Mouse (Mus musculus) C2C12 (cell line): ENCODE data around the gene Grid1.

Source experiments
- CTCF ChIP-seq: IDR thresholded peaks from one replicate; pipeline ENCODE4 v1.5.1; 2011; ENCODE audit not compliant: control insufficient read depth, insufficient read depth, insufficient read length
- MAX ChIP-seq: IDR thresholded peaks from one replicate; pipeline ENCODE4 v1.6.1; 2011; ENCODE audit warnings: mild to moderate bottlenecking, control low read depth
- MYOD1 ChIP-seq: IDR thresholded peaks from one replicate; pipeline ENCODE4 v1.6.1; 2011; ENCODE audit warnings: low read depth; ENCODE audit not compliant: control insufficient read depth, insufficient read length
- USF1 ChIP-seq: IDR thresholded peaks from one replicate; pipeline ENCODE4 v1.6.1; 2011; ENCODE audit warnings: low read depth, mild to moderate bottlenecking, control low read depth, moderate library complexity

- TF ChIP-seq CTCF (no peak), USF1 (no peak), MAX (no peak), MYOD1 (no peak)
Observed at GRCm38 (mm10) chr14:35103639-35104210, 283.8 kb downstream of the Grid1 start.
